Mouse (Mus musculus): ENCODE measurements around the gene Rhobtb3.

Rhobtb3 gene

GRCm38 (mm10) chr13:75943189-75944043, at the start of gene Rhobtb3:
Gene Rhobtb3 (minus strand): TSS chr13:75943925.
- peak; percentile 47 for DNase-seq (ENCODE audit: low spot score)

GRCm38 (mm10) chr13:75992169-75993028, 48.7 kb upstream of the Rhobtb3 start:
- no peak for DNase-seq (ENCODE audit: low spot score)

DNA sequence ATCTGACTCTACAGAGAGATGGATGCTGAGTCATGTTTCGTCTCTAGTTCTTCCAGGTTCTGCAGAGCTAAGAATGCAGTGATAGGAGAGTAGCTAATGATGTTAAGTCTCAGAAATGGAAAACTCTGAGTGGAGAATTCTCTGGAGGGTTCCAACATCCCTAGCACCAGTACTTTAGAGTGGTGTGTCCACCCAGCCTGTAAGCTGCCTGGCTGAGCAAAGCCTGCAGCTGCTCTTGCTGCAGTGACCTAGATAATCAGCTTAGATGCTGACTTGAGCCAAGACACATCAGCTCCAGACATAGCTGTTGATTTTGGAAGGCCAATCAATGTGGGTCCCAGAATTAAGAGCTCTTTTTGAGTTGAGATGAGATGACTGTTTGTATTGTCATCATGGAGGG, 44.4 kb upstream of the Rhobtb3 start:
- no peak for DNase-seq (ENCODE audit: low spot score)

- DNase-seq (ENCODE audit: low spot score), result no peak
Observed at GRCm38 (mm10) chr13:75981901-75982300, 38.2 kb upstream of the Rhobtb3 start.

DNA sequence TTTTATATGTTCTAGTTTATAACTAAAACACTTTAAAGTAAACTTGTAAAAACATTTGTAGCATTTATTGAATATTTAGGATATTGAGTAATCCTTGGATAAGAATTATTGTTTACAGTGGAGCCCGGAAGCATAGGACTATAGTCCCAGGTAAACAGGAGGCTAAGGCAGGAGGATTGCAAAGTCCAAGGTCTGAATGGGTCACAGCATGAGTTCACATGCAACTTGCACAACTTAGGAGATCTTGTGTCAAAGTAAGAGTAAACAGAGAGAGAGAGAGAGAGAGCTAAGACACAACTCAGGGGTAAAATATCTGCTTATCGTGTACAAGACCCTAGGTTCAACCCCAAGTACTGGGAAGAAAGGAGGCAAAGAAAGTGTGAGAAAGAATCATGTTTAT, 32.9 kb upstream of the Rhobtb3 start:
- DNase-seq (ENCODE audit: low spot score), result no peak

GRCm38 (mm10) chr13:75976218-75976617, 32.5 kb upstream of the Rhobtb3 start:
- no peak for DNase-seq (ENCODE audit: low spot score)

GRCm38 (mm10) chr13:75975629-75976028, 31.9 kb upstream of the Rhobtb3 start:
- DNase-seq (ENCODE audit: low spot score), result no peak

DNA sequence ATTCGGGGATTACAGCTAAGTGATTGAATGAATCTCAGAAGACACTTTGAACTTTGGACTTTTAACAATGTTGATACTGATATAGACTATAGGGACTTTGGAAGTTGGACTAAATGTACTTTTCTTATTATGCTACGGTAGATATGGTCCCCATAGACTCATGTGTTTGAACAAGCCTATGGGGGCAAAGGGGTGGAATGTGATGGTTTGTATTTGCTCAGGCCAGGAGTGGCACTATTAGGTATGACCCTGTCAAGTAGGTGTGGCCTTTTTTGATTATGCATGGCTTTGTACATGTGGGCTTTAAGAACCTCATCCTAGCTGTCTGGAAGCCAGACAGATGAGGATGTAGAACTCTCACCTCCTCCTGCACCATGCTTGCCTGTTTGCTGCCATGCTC, 30.8 kb upstream of the Rhobtb3 start:
- no peak for DNase-seq (ENCODE audit: low spot score)

DNA sequence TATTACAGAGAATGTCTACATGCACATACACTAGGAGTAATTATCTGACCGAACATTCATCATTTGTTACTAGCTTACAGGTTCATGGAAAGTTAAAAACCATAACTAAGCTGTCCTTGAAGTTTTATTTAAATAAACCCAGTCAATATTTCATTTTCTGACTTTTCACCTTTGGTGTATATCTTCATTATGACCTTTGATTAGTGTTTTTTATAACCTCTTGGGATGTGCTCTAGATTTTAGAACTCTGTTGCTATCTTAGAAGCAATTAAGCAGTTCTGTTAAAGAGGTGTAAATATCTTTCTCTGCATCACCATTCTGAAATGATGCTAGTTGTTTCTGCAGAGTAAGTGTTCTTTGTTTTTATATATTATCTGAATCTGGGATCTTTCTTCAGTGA, 23.1 kb upstream of the Rhobtb3 start, which contains the start of gene Spata9:
Spata9 (plus strand) TSS at position 301 of the 400 bp plus-strand sequence.
- DNase-seq (ENCODE audit: low spot score), result no peak

DNA sequence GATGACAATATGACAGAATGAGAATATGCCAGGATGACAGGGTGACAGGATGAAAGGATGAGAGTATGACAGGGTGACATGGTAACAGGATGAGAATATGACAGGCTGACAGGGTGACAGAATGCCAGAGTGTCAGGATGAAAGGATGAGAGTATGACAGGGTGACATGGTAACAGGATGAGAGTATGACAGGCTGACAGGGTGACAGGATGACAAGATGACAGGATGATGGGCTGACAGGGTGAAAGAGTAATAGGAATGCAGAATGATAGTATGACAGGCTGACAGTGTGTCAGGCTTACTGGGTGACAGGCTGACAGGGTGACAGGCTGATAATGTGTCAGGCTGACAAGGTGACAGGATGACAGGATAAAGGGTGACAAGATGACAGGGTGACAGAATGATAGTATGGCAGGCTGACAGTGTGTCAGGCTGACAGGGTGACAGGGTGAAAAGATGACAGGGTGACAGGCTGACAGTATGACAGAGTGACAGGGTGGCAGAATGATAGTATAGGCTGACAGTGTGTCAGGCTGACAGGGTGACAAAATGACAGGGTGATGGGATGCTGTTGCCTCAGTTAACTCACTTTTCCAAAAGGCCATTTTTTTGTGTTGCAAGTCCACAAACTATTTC, 11.8 kb upstream of the Rhobtb3 start:
- no peak for DNase-seq (ENCODE audit: low spot score)

DNA sequence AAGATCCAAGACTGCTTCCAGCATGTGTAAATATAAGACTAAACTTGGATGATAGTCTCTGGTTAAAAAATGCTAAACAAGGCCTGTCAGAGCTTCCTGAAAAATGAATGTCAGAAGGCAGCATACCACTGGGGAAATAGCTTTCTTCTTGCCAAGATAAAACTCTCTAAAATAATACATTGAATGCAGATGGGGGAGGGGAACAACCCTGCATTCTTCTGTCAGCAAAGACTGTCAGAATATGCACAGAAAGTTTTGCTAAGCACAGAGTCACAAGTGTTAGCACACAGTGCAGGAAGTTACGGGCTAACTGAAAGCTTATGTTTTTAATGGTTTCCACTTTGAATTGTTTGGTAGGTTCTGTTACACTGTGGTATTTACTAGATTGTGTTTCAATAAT, 6.6 kb upstream of the Rhobtb3 start:
- no peak for DNase-seq (ENCODE audit: low spot score)

DNA sequence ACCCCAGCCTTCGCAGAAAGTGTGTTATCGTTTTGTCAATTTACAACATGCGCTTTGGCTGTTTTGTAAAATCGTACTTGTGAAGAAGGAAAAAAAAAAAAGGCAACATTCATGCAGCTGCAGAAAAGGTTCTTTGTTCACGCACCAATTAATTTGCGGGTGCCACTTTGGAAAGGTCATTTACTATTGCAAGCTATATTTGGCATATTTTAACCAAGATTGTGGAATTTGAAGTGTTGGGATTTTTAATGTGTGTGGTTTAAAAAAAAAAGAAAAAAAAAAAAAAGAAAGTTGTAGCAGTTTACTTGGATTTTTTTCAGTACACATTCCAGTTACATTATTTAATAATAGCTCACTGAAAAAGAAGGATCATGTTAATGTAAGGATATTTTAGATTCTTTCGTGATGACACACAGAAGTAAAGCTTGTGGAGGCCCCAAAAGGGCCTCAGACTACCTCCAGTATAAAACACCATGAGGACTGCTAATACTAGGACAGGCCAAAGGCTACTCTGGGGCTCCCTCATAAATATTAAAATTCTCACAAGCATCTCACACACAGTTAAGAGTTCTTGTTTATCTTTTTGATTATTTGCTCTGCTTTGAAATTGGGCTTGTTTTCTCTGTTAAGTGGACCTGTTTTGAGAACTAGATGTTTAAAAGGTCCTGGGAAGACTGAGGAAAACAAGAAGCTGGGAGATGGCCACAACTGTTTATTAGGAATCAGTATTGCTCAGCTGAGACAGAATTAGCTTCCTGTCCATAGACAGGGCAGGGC, 507 bp upstream of the Rhobtb3 start:
- no peak for DNase-seq (ENCODE audit: low spot score)

GRCm38 (mm10) chr13:75942731-75943130, 994 bp downstream of the Rhobtb3 start:
- DNase-seq (ENCODE audit: low spot score), result no peak

- DNase-seq (ENCODE audit: low spot score), result no peak
Observed at GRCm38 (mm10) chr13:75941518-75942295, 2.0 kb downstream of the Rhobtb3 start.

DNA sequence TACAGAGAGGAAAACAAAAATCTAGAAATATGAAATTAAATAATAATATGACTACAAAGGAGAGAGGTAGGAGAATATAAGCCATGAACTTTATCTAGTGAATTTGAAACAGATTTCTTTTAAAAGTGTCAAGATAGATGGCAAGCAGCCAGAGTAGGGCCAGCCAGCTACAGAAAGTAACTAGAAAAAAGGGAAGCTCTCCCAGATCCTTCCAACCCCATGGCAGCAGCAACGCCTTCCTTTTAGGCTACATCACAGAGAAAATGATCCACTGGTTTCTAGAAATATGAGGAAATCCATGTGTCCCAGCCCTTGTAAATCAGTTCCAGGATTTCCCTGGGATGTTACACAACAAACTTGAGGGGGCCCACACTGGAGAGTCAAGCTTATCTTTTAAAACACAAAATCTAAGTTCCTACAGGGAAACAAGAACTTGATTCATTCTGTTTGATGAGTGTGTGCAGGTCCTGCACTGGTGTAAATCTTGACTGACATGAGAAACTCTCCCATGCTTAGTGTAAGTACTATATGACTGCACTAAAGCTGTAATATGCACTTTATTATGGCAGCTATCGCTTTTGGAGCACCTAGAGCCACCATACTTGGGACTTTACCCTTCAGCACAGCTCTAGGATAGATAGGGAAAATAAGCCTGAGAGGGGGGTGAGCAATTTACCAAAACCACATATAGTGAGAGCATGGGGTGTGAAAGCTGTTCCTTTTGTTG, 2.8 kb downstream of the Rhobtb3 start:
- DNase-seq (ENCODE audit: low spot score), result no peak

GRCm38 (mm10) chr13:75938866-75939265, 4.9 kb downstream of the Rhobtb3 start:
- DNase-seq (ENCODE audit: low spot score), result no peak

GRCm38 (mm10) chr13:75933287-75933686, 10.4 kb downstream of the Rhobtb3 start:
- no peak for DNase-seq (ENCODE audit: low spot score)

DNA sequence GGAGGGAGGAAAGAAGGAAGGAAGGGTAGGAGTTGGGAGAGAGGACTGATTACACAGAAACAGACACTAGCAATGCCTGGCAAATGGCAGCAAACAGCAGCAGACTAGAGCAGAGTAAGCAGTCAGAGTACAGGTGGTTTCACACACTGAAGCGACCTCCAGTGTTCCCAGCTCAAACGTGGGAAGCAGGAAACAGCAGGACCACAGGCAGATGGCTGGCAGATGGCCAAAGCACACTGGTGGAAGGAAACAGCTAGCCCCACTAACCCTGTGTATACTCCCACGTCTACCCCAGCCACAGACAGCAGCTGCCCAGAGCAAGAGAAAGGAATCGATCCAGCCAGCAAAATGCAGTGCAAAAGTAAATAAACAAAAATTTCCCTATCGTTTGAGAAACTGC, 12.7 kb downstream of the Rhobtb3 start:
- no peak for DNase-seq (ENCODE audit: low spot score)

DNA sequence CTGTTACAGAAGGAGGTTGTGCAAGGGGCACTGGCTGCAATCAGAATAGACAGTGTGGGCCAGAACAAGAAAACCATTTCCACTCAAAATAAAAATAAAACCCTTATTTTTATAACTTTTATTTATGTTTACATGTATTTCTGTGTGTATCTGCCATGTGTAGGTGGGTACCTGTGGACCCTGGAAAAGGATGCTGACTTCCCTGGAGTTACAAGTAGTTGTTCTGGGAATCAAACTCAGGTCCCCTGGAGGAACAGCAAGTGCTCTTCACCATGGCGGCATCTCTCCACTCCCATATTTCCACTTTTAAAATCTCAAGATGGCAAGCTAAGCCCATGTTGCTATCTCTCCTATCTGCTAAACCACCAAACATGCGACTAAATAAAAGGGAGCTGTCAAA, 13.1 kb downstream of the Rhobtb3 start:
- no peak for DNase-seq (ENCODE audit: low spot score)

GRCm38 (mm10) chr13:75930023-75930422, 13.7 kb downstream of the Rhobtb3 start:
- no peak for DNase-seq (ENCODE audit: low spot score)
